Mouse (Mus musculus) cerebellum, adult 2 months (tissue): ENCODE measurements at regions not wholly inside any gene's neighbourhood (a gene's known extent, or its start where the extent isn't known, plus 50 kb on each side); places are given as distances from the start of the nearest gene placed in this dataset.

ENCODE experiments used
- DNase-seq, 2 experiments: peaks; one replicate each; pipeline ENCODE4 v3.0.0; 2021
- H3K27ac ChIP-seq: fragments of 200-500 bp; 2 replicates; pipeline ENCODE4 v1.5.1; 2012; ENCODE audit warnings: low read length, control low read depth, inconsistent platforms; ENCODE audit not compliant: insufficient read depth
- H3K27me3 ChIP-seq: fragments of 200-500 bp; 2 replicates; pipeline ENCODE4 v1.6.1; 2012; ENCODE audit warnings: inconsistent platforms, mild to moderate bottlenecking, low read length, moderate library complexity; ENCODE audit not compliant: control insufficient read depth, insufficient read depth
- H3K4me1 ChIP-seq: fragments of 200-500 bp; 2 replicates; pipeline ENCODE4 v1.6.1; 2011; ENCODE audit warnings: low read length; ENCODE audit not compliant: control insufficient read depth, insufficient read depth
- H3K4me3 ChIP-seq: fragments of 200-500 bp; replicated peaks from 2 replicates; pipeline ENCODE3; 2011; ENCODE audit warnings: mild to moderate bottlenecking, low read depth, low read length, control low read depth; ENCODE audit not compliant: insufficient read depth
- CTCF ChIP-seq: fragments of 200-500 bp; IDR thresholded peaks from 2 replicates; pipeline ENCODE4 v1.5.1; 2011; ENCODE audit warnings: low read depth, mild to moderate bottlenecking, control low read depth, low read length, moderate library complexity, borderline replicate concordance; ENCODE audit not compliant: insufficient read depth
- POLR2A ChIP-seq: fragments of 200-500 bp; IDR thresholded peaks from 2 replicates; pipeline ENCODE4 v1.6.1; 2011; ENCODE audit warnings: low read length, control low read depth, borderline replicate concordance; ENCODE audit not compliant: insufficient read depth
- WGBS: fragments of 180-500 bp; shearing (Covaris S2); methylation state at CpG from one replicate; pipeline ENCODE4 v1.1.7; 2018; 5-methylcytosine and 5-hydroxymethylcytosine counted together

DNA sequence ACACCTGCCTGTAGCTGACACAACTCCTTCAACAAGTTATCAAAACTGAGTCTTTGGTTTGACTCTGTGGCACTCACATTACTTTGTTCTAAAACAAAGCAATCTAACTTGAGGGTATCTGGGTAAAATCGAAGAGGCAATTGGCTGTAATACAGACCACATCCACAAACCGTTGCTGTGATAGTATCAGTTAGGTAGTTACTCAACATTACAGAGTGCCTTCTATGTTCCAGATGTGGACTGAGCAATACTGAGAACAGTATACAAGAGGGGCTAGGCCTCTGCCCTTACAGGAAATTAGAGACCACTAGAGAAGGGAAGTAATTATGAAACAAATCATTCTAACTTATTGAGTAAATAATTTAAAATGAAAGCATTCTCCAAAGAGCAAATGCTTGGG lies 300.5 kb downstream of the Gm10295 start:
- no peaks in the 10 kb centered on the region for H3K27me3 ChIP-seq
- no peaks in the 10 kb centered on the region for H3K4me1 ChIP-seq
- WGBS: 90% methylated on average over 2 of the region's 2 CpGs
- no peak overlapping the region for H3K4me3 ChIP-seq
- DNase-seq: no peak
- no peak overlapping the region for H3K27ac ChIP-seq
- no peak for TF ChIP-seq CTCF
- no peak for TF ChIP-seq POLR2A

DNA sequence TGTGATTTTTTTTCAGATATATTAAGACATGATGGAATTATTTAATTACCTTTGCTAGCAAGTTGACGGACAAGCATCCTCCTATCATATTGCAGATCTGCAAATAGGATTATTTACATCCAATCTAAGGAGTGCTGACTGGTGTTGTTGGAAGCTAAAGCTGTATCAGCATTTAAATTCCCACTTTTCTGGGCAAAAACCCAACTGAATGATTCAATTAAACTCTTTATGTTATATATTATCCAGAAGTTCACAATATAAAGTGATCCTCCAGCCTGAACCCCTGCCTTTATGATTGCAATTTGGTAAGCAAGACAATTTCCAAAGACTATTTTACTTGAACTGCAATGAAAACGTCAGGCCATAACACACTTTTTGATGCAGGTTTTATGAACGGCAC lies 304.1 kb downstream of the Gm10295 start:
- TF ChIP-seq POLR2A (no peak), CTCF (no peak)
- no peak overlapping the region for H3K27ac ChIP-seq
- no peaks in the 10 kb centered on the region for H3K27me3 ChIP-seq
- no peaks in the 10 kb centered on the region for H3K4me1 ChIP-seq
- 92% methylated on average over 3 of the region's 3 CpGs for WGBS
- no peak for DNase-seq
- no peak overlapping the region for H3K4me3 ChIP-seq

DNA sequence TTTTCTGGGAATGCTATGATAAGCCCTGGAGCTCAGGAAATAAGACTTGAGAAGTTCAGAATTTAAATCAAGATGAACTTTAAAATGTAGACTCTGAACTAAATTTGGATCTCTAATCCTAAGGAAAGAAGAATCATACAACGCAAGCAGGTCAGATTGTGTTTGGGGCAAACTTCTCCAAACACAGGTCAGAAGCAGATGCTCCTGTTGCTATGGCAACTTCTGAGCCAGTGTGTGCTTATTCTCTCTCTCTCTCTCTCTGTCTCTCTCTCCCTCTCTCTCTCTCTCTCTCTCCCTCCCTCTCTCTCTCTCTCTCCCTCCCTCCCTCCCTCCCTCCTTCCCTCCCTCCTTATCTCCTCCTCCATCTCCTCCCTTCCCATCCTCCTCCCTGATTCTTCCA lies 304.7 kb downstream of the Gm10295 start:
- no peak for DNase-seq
- Histone ChIP-seq H3K27me3 (no peaks in the 10 kb centered on the region), H3K4me1 (no peaks in the 10 kb centered on the region), H3K4me3 (no peak overlapping the region), H3K27ac (no peak overlapping the region)
- TF ChIP-seq CTCF (no peak), POLR2A (no peak)
- WGBS: 76% methylated on average over 1 of the region's 1 CpGs

DNA sequence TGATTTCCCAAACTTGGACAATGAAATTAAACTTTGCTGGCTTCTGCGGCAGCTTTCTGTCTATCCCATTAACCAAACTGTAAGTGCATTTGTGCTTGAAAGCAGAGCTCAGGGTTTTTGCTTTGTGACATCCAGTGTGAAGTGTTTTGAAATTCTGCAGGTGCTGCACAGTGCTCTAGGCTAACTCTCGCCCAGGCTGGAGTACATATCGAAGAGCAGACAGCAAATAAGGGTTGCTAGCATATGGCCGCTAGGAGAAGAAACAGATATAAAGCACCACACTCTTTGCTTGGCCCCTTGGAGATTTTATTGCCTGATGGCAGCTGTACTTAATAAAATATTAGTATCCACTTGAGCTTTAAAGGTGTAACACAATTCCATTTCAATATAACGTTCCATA lies 307.5 kb downstream of the Gm10295 start:
- Histone ChIP-seq H3K27me3 (no peaks in the 10 kb centered on the region), H3K4me1 (no peaks in the 10 kb centered on the region), H3K27ac (no peak overlapping the region), H3K4me3 (no peak overlapping the region)
- DNase-seq: no peak
- 95% methylated on average over 5 of the region's 5 CpGs for WGBS
- TF ChIP-seq CTCF (no peak), POLR2A (no peak)

DNA sequence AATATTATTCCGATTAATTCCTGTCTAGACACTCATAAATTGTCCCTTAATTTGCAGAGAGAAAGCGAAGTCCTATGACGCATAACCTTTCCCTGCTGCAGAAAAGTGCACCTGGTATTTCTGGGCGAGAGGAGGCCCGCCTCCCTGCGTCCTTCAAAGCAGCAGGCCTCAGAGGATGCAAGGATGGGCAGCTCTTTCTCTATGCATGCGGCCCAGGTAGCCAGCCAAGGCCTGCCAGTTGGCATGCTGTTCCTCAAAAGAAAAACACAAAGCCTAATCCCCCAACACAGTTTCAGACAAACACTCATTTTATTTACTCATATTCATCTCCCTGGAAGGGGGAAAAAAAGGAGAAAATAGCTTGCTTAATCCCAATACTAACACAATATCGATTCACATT lies 308.2 kb downstream of the Gm10295 start:
- Histone ChIP-seq H3K27me3 (0 out of 2 replicates have a peak, but pooled peaks cover 1% of the 10 kb centered on the region), H3K27ac (no peak overlapping the region), H3K4me3 (no peak overlapping the region), H3K4me1 (no peaks in the 10 kb centered on the region)
- WGBS: 58% methylated on average over 8 of the region's 8 CpGs
- no peak for TF ChIP-seq CTCF
- no peak for DNase-seq

DNA sequence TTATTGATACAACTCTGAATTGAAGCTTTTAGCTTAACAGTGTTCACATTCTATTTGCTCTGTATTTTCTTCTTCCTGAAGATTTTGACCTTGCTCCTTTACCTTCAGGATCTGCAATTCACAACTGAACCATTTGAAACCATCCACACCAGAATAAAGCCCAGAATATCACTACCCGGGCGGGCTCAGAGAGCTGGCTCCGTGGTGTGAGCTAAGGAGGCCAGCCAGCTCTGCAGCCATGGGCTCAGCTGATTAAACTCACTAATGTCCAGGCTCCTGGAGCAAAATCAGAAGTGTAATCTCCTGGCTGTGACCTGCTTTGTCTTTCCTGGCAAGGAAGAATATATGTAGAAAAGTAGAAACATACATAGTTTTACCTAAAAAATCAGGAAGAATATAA lies 309.9 kb downstream of the Gm10295 start:
- Histone ChIP-seq H3K4me3 (no peak overlapping the region), H3K27me3 (0 out of 2 replicates have a peak, but pooled peaks cover 1% of the 10 kb centered on the region), H3K4me1 (no peaks in the 10 kb centered on the region), H3K27ac (no peak overlapping the region)
- DNase-seq: peak; percentile 15 to 59
- TF ChIP-seq CTCF (no peak), POLR2A (no peak)
- WGBS: 17% methylated on average over 3 of the region's 3 CpGs

DNA sequence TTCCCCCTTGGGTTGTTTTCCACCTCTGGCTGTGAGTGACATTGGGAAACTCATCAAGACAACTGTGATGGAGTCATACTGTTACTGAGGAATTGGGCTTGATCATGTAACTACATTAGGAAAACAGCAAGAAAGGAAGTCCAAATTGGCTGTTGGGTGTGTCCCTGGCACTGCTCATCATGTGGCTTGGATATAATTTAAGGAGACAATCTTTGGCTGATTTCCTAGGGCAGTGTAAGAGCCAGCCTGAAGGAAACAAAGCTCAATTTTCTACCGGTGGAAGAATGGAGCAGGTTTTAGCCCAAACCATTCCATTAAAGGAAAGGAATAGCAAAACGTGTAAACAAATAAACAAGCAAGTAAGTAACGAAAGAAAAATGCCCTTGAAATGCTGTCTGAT lies 310.4 kb downstream of the Gm10295 start:
- no peak overlapping the region for H3K4me3 ChIP-seq
- H3K27me3 ChIP-seq: 0 out of 2 replicates have a peak, but pooled peaks cover 1% of the 10 kb centered on the region
- no peak overlapping the region for H3K27ac ChIP-seq
- TF ChIP-seq CTCF: no peak
- no peak for TF ChIP-seq POLR2A
- 32% methylated on average over 3 of the region's 3 CpGs for WGBS
- DNase-seq: peak in 1 of 2 experiments; percentile 30
- no peaks in the 10 kb centered on the region for H3K4me1 ChIP-seq

DNA sequence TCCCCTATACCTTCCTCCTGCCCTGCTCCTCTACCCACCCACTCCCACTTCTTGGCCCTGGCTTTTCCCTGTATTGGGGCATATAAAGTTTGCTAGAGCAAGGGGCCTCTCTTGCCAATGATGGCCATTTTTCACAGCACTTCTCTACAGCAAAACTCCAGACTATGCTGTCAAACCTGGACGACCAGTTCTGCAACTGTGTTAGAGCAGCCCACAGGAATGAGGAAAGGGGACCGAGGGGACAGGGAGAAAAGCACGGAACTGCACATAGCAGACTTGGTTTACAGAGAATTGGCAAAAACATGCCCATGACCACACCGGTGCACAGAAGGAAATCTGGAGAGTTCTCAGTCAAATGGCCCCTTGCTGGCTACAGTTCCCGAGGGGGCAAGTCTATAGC lies 312.7 kb downstream of the Gm10295 start:
- no peak for DNase-seq
- TF ChIP-seq POLR2A (no peak), CTCF (no peak)
- Histone ChIP-seq H3K27ac (no peak overlapping the region), H3K4me3 (no peak overlapping the region), H3K27me3 (0 out of 2 replicates have a peak, but pooled peaks cover 1% of the 10 kb centered on the region), H3K4me1 (no peaks in the 10 kb centered on the region)
- WGBS: 90% methylated on average over 5 of the region's 5 CpGs
